Mouse (Mus musculus): ENCODE measurements around the gene Kcnj2.

Kcnj2 gene

GRCm38 (mm10) chr11:111092967-111093366 lies 27.0 kb downstream of the Kcnj2 start:
- no peak for DNase-seq

GRCm38 (mm10) chr11:111096612-111097011 lies 30.6 kb downstream of the Kcnj2 start:
- DNase-seq, result no peak

DNA sequence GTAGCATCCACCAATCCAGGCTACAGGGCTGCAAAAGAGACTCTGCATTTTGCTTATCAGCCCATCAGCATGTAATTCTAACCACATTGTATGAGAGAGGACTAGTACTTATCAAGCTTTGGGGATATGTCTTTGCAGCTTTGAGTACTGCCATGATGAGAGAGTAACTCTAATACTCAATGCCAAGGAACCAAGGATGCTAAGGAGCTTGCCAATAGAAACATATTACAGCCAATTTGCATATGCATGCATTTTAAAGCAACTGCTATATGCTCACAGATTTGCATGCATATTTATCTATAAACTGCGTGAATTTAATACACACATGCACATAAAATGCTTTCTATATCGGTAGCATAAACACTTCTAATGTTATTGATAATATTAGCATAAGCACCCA lies 34.2 kb downstream of the Kcnj2 start:
- DNase-seq, result no peak

- no peak for DNase-seq
These were observed 34.7 kb downstream of the Kcnj2 start for GRCm38 (mm10) chr11:111100651-111101050.

- no peak for DNase-seq
These were observed 35.7 kb downstream of the Kcnj2 start for GRCm38 (mm10) chr11:111101620-111102176.

- no peak for DNase-seq
These were observed 38.5 kb downstream of the Kcnj2 start for GRCm38 (mm10) chr11:111104422-111104821.

DNA sequence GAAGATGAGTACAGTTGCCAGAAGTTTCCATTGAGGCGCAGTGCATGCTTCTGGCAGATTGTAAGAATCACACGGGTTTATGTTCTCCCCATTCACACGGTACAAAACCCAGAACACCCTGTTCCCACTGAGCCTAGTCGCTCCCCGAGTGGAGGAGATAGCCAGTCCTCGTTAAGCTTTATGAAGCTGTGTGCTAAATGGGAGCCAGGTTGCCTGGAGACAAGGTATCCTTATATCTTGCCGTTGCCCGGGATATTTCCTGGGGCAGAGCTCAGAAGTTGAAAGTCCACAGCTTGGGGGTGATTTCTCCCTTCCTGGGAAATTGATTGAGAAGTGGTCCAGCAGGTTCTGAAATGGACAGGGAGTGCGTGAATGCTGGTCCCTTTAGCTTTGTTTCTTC lies 42.2 kb downstream of the Kcnj2 start:
- DNase-seq, result no peak

- no peak for DNase-seq
These were observed 55.5 kb downstream of the Kcnj2 start for GRCm38 (mm10) chr11:111121514-111121913.

GRCm38 (mm10) chr11:111123324-111123723 lies 57.4 kb downstream of the Kcnj2 start:
- no peak for DNase-seq

DNA sequence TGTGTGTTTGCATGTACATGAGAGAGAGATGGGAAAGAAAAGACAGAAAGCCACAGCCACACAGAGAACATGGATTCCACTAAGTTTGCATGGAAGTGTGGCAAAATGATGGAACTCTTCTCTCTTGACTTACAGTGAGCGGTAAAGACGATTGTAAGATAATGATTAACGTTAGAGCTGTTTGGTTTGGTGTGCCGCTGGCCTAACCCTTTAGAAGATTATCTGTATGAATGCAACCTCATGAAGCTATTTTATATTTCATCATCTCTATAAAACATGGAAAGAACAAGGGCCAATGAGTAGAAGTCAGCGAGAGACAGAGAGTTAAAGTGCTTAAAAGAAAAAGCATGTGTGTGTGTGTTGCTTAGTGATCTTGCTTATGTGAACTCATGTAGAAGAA lies 60.0 kb downstream of the Kcnj2 start:
- no peak for DNase-seq

Data from cerebellum, adult 18-20 months (tissue).